11 mouse cellular contexts compared by ENCODE assay signal in the genomic region with DNA sequence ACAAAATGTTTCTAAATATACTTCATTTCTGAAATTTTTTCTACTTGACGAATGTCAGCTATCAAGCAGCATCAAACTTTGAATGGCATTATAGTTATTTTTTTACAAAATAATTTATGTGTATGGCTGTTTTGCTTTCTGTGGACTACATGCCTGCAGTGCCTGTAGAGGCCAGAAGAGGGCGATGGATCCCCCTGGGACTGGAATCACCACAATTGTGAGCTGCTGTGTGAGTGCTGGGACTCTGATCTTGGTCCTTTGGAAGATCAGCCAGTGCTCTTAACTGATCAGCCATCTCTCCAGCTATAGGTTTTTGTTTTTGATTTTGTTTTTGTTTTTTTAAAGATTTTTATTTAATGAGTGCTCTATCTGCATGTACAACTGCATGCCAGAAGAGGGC. TPM values are rescaled to one million over a fixed set of nuclear protein-coding genes. Genes with fewer than 3 reads are reported as not detected.
DNase-seq lines count a peak whose midpoint lies in the region; ATAC-seq and TF ChIP-seq lines count a peak whose summit lies in the region.
"Had no signal": no experiment of that assay in that cellular context is flagged by ENCODE, and none has a peak within 500 bp of the region (broad histone marks: within the 10 kb centered on the region; RNA-seq: fewer than 3 reads in every experiment).

No protein-coding gene starts in this region.

- 32% methylated on average over 2 of the region's 2 CpGs for WGBS in midbrain, embryonic 16.5 days

- H3K9ac ChIP-seq in midbrain, embryonic 16.5 days (ENCODE audit: low read depth, low read length): no peak overlapping the region
- H3K9ac ChIP-seq: embryonic facial prominence, embryonic 12.5 days; stomach, embryonic 15.5 days had no signal

- TF ChIP-seq CTCF in left cerebral cortex, adult 2 months (IDR thresholded peaks at IDR 0.05): peak; percentile 55

- peak; percentile 50 to 56 for DNase-seq in adrenal gland, postnatal 36 days
- no peak for DNase-seq in adrenal gland, postnatal 4 days (ENCODE audit: low spot score in 2 of 2)
- DNase-seq in left cerebral cortex, adult 2 months (ENCODE audit: extremely low spot score in 1 of 2, low spot score in 2 of 2): no peak
- no peak for DNase-seq in left cerebral cortex, adult 9 months (ENCODE audit: low spot score in 2 of 2)
- peak; percentile 25 for DNase-seq in c-Kit-negative CD71-positive TER-119-positive erythroid progenitor cells, embryonic 14.5 days (ENCODE audit: low read depth, low spot score)
- DNase-seq in splenic B cell, adult 2 months (ENCODE audit: low read depth, low spot score): peak; percentile 76
- DNase-seq: heart, adult 11 months had no signal

- H3K27ac ChIP-seq in left cerebral cortex, adult 2 months: no peak overlapping the region
- no peak overlapping the region for H3K27ac ChIP-seq in midbrain, embryonic 16.5 days (ENCODE audit: low read length)
- H3K27ac ChIP-seq: embryonic facial prominence, embryonic 12.5 days; stomach, embryonic 15.5 days had no signal

- intact Hi-C loops in left cerebral cortex, adult 2 months (cut with DNase I): no loop called here

- no peak overlapping the region for H3K4me3 ChIP-seq in left cerebral cortex, adult 2 months
- no peak overlapping the region for H3K4me3 ChIP-seq in midbrain, embryonic 16.5 days (ENCODE audit: low read depth, low read length)
- H3K4me3 ChIP-seq: embryonic facial prominence, embryonic 12.5 days; stomach, embryonic 15.5 days had no signal

- no peak overlapping the region for H3K4me2 ChIP-seq in midbrain, embryonic 16.5 days (ENCODE audit: low read length)
- H3K4me2 ChIP-seq: embryonic facial prominence, embryonic 12.5 days; stomach, embryonic 15.5 days had no signal

- peaks cover 18% of the 10 kb centered on the region for H3K4me1 ChIP-seq in midbrain, embryonic 16.5 days (ENCODE audit: control insufficient read depth, insufficient read depth, low read length)

- no peaks in the 10 kb centered on the region for H3K36me3 ChIP-seq in splenic B cell, adult 2 months (ENCODE audit: control insufficient read depth, insufficient read depth, low read length, poor library complexity, severe bottlenecking)
- no peaks in the 10 kb centered on the region for H3K36me3 ChIP-seq in midbrain, embryonic 16.5 days (ENCODE audit: control insufficient read depth, insufficient read depth, low read length)
- H3K36me3 ChIP-seq: embryonic facial prominence, embryonic 12.5 days; stomach, embryonic 15.5 days had no signal

- no peaks in the 10 kb centered on the region for H3K27me3 ChIP-seq in splenic B cell, adult 2 months (ENCODE audit: control insufficient read depth, insufficient read depth, low read length, poor library complexity, severe bottlenecking)
- H3K27me3 ChIP-seq in midbrain, embryonic 16.5 days (ENCODE audit: control insufficient read depth, insufficient read depth, low read depth, low read length): peaks cover 19% of the 10 kb centered on the region
- H3K27me3 ChIP-seq: embryonic facial prominence, embryonic 12.5 days; stomach, embryonic 15.5 days had no signal

- ATAC-seq in erythroid progenitor cell, adult 5-6 weeks (replicated peaks; ENCODE audit: low FRiP score, poor library complexity, severe bottlenecking): no peak
- no peak for ATAC-seq in midbrain, embryonic 16.5 days

- H3K9me3 ChIP-seq in midbrain, embryonic 16.5 days (replicated peaks; ENCODE audit: control insufficient read depth, low read length, poor library complexity, severe bottlenecking): no peaks in the 10 kb centered on the region
- H3K9me3 ChIP-seq: embryonic facial prominence, embryonic 12.5 days; stomach, embryonic 15.5 days had no signal

RNA-seq across cellular contexts. Expression of gene Nab2, which starts 2.9 kb away (rescaled TPM):
- total RNA-seq in adrenal gland, postnatal 36 days (2021): 10 to 100 TPM; 19.7 to 32.0 TPM
- total RNA-seq in adrenal gland, postnatal 4 days (2021): 10 to 100 TPM; 22.8 to 24.4 TPM
- 10 to 100 TPM; 44.9 to 67.4 TPM for total RNA-seq in left cerebral cortex, adult 2 months (2021)
- total RNA-seq in erythroid progenitor cell, adult 5-6 weeks (2015; ENCODE audit: low replicate concordance): 2.5 TPM in 1 of 2 replicates, not detected in the other
- 1.7 and 3.1 TPM in 2 replicates for total RNA-seq in erythroid progenitor cell, adult 5-6 weeks (2017; ENCODE audit: low replicate concordance)
- 1.6 and 2.1 TPM in 2 replicates for polyA plus RNA-seq in midbrain, embryonic 16.5 days (2015; fragmentation: Nextera tagmentation; extraction: Ambion mirVana)

RNA-seq across cellular contexts. Expression of gene Nemp1, which starts 4.6 kb away (rescaled TPM):
- total RNA-seq in adrenal gland, postnatal 36 days (2021): 1 to 10 TPM; 6.5 to 7.3 TPM
- 10 to 100 TPM; 11.6 to 13.2 TPM for total RNA-seq in adrenal gland, postnatal 4 days (2021)
- total RNA-seq in left cerebral cortex, adult 2 months (2021): 1 to 10 TPM; 4.1 to 4.7 TPM
- total RNA-seq in erythroid progenitor cell, adult 5-6 weeks (2015; ENCODE audit: low replicate concordance): 73.5 and 83.4 TPM in 2 replicates
- total RNA-seq in erythroid progenitor cell, adult 5-6 weeks (2017; ENCODE audit: low replicate concordance): 69.6 and 83.2 TPM in 2 replicates
- 3.2 TPM in 2 replicates for polyA plus RNA-seq in midbrain, embryonic 16.5 days (2015; fragmentation: Nextera tagmentation; extraction: Ambion mirVana)

RNA-seq across cellular contexts. Expression of gene Stat6, which starts 28.5 kb away (rescaled TPM):
- 10 to 100 TPM; 93.2 to 99.8 TPM for total RNA-seq in adrenal gland, postnatal 36 days (2021)
- total RNA-seq in adrenal gland, postnatal 4 days (2021): 10 to 100 TPM; 72.7 to 78.0 TPM
- 10 to 100 TPM; 11.4 to 12.9 TPM for total RNA-seq in left cerebral cortex, adult 2 months (2021)
- 11.5 and 26.8 TPM in 2 replicates for total RNA-seq in erythroid progenitor cell, adult 5-6 weeks (2015; ENCODE audit: low replicate concordance)
- total RNA-seq in erythroid progenitor cell, adult 5-6 weeks (2017; ENCODE audit: low replicate concordance): 11.3 and 16.6 TPM in 2 replicates
- polyA plus RNA-seq in midbrain, embryonic 16.5 days (2015; fragmentation: Nextera tagmentation; extraction: Ambion mirVana): 4.4 and 5.4 TPM in 2 replicates

RNA-seq across cellular contexts. Expression of gene Myo1a, which starts 33.7 kb away (rescaled TPM):
- 10 to 100 TPM in 1 of 2 experiments, under 1 TPM in 1; 0.95 to 13.8 TPM for total RNA-seq in adrenal gland, postnatal 36 days (2021)
- total RNA-seq in adrenal gland, postnatal 4 days (2021): 1 to 10 TPM; 1.6 to 2.1 TPM
- 1 to 10 TPM; 1.2 to 1.4 TPM for total RNA-seq in left cerebral cortex, adult 2 months (2021)
- total RNA-seq in erythroid progenitor cell, adult 5-6 weeks (2015; ENCODE audit: low replicate concordance): 0.84 TPM in 1 of 2 replicates, not detected in the other
- total RNA-seq in erythroid progenitor cell, adult 5-6 weeks (2017; ENCODE audit: low replicate concordance): 2.3 and 3.5 TPM in 2 replicates
- polyA plus RNA-seq in midbrain, embryonic 16.5 days (2015; fragmentation: Nextera tagmentation; extraction: Ambion mirVana): 0.60 and 0.93 TPM in 2 replicates

RNA-seq across cellular contexts. Expression of gene Lrp1, which starts 50.3 kb away (rescaled TPM):
- 100 to 1,000 TPM; 192 to 251 TPM for total RNA-seq in adrenal gland, postnatal 36 days (2021)
- total RNA-seq in adrenal gland, postnatal 4 days (2021): 100 to 1,000 TPM; 283 to 301 TPM
- 100 to 1,000 TPM; 341 to 357 TPM for total RNA-seq in left cerebral cortex, adult 2 months (2021)
- total RNA-seq in erythroid progenitor cell, adult 5-6 weeks (2015; ENCODE audit: low replicate concordance): 19.7 and 21.6 TPM in 2 replicates
- 11.5 and 13.1 TPM in 2 replicates for total RNA-seq in erythroid progenitor cell, adult 5-6 weeks (2017; ENCODE audit: low replicate concordance)
- polyA plus RNA-seq in midbrain, embryonic 16.5 days (2015; fragmentation: Nextera tagmentation; extraction: Ambion mirVana): 110 and 117 TPM in 2 replicates

Comparison
In these comparisons a context has a peak if more than half of its experiments do, and no peak if none do; other contexts are left out.
1. DNase-seq: peak in adrenal gland, postnatal 36 days (2 of 2), c-Kit-negative CD71-positive TER-119-positive erythroid progenitor cells, embryonic 14.5 days (single experiment) and splenic B cell, adult 2 months (single experiment); none in adrenal gland, postnatal 4 days (0 of 2), left cerebral cortex, adult 2 months (0 of 2) and left cerebral cortex, adult 9 months (0 of 2).
2. RNA of gene Nab2, which starts 2.9 kb away (total RNA-seq): 44.9 to 67.4 TPM in left cerebral cortex, adult 2 months, 19.7 to 32.0 TPM in adrenal gland, postnatal 36 days and 22.8 to 24.4 TPM in adrenal gland, postnatal 4 days; 1.7 to 3.1 TPM in erythroid progenitor cell, adult 5-6 weeks; every median in the first group is over 4 times any median in the second.
3. RNA of gene Nemp1, which starts 4.6 kb away (total RNA-seq): 69.6 to 83.4 TPM in erythroid progenitor cell, adult 5-6 weeks; 11.6 to 13.2 TPM in adrenal gland, postnatal 4 days, 6.5 to 7.3 TPM in adrenal gland, postnatal 36 days and 4.1 to 4.7 TPM in left cerebral cortex, adult 2 months; every median in the first group is over 4 times any median in the second.